Mouse (Mus musculus) embryonic stem cell, embryonic (primary cell): Measurements from ENCODE around the gene Gpr15.

ENCODE experiments used
- CTCF ChIA-PET, 4 experiments: fragments of 300-600 bp in 2 of 4; fragments of 350-600 bp in 2 of 4; sonication (Branson Sonifier 250); formaldehyde crosslinking; loops; one replicate each; lab custom pipeline; 2022; ENCODE audit warnings: inconsistent platforms in 2 of 4; lab: Charles Lee
- POLR2A ChIA-PET, 4 experiments: fragments of 300-600 bp in 2 of 4; fragments of 350-600 bp in 2 of 4; sonication (Branson Sonifier 250); formaldehyde crosslinking; loops; one replicate each; lab custom pipeline; 2022; ENCODE audit warnings: antibody characterized with exemption in 4 of 4, inconsistent platforms in 1 of 4; lab: Charles Lee

The Gpr15 gene

GRCm38 (mm10) chr16:58707276-58707905 is 11.5 kb downstream of the Gpr15 start:
- ChIA-PET CTCF (no interaction called here), POLR2A (no interaction called here)

DNA sequence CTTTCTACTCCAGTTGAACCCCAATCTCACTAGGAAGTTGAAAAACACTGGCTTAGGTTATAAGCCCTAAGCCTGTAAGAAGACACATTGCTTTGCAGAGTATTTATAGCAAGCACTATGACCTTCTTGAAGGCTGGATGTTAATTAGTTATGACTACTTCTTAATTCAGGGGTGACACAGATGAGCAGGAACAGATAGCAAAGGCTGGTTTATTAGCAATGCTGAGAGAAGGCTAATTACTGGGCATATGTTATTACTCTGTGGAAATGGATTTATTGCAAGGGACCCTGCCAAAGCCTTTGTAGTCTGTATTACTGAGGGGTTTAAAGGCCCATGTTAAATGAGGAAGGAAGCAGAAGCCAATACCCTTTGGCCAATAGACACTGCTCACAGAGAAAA is 13.9 kb downstream of the Gpr15 start:
- POLR2A ChIA-PET, result no interaction called here
- CTCF ChIA-PET, result no interaction called here

- ChIA-PET POLR2A (no interaction called here), CTCF (no interaction called here)
These were observed 15.3 kb downstream of the Gpr15 start for GRCm38 (mm10) chr16:58703382-58704124.

DNA sequence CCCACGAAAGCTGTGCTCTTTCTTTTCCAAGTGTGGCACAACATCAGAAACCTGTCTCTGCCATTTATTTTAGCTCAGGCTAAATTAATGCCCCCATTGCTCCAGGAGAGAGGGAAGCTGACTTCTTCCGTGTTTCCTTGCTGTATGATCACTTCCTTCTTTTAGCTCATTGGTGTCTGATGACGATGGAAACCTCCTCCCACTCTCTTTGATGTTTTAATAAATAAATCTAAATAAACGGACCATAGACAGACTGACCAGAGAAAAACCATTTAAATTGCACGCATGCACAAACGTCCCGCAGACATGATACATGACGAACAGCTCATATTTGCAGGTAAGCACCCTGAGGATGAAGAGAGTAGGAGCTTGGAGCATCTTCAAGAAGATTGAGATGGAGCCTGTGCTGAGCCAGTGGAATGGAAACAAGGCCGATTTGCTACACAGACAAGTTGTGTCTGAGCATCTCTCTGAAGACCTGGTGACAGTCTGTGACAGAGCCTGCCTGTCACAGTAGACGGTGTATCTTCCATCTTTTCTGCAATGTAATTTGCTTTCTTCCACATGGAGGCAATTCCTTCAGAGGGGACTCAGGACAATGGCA is 16.4 kb downstream of the Gpr15 start:
- POLR2A ChIA-PET, result no interaction called here
- CTCF ChIA-PET, result no interaction called here

DNA sequence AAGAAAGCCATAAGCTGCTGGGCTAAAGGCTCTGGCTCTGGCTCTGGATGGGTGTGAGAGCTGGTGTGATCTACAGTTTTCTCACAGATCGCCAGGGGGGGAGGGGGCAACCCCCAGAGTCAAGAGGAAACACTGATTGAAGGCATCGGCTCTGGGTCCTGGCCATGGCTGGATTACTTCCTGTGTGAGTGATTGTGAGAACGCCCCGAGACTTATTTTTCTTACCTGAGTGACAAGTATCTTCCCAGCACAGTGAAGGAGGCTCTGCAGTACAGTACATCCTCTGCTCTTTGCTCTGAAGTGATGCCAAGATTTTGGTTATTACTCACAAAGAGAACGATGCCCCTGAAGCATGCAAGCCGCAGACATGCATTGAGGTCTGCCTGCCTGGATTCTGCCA is 17.1 kb downstream of the Gpr15 start:
- ChIA-PET POLR2A (no interaction called here), CTCF (no interaction called here)

DNA sequence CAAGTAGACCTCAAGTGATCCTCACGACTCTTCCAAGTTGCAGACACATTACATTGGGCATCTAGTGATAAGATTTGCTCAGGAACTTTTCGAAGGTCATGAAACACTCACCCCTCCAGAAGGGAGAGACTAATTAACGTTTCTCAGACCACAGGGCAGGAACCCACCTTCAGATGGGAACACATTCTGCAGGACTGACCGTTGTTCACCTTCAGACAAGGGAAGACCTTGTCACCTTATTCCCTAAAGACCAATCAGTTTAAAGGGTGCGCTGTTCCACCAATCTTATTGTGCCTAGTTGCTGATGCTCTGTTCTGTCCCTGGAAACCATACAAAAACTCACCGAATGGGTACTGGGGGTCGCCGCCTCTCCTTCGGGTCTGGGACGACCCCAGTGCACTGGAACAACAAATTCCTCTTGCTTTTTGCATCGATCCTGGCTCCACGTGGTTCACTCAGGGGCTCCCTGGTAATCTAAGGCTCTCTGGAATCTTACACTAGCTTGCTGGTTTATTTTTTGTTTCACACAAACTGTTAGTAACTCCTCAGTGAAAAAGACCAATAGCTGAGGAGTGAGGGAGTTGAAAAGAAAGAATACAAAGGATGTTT is 17.9 kb downstream of the Gpr15 start:
- CTCF ChIA-PET, result no interaction called here
- POLR2A ChIA-PET, result no interaction called here

GRCm38 (mm10) chr16:58700174-58700573 is 18.7 kb downstream of the Gpr15 start:
- POLR2A ChIA-PET, result no interaction called here
- CTCF ChIA-PET, result no interaction called here

GRCm38 (mm10) chr16:58697261-58697660 is 21.6 kb downstream of the Gpr15 start:
- ChIA-PET CTCF (no interaction called here), POLR2A (no interaction called here)

- ChIA-PET CTCF (no interaction called here), POLR2A (no interaction called here)
These were observed 22.1 kb downstream of the Gpr15 start for GRCm38 (mm10) chr16:58696796-58697195.

GRCm38 (mm10) chr16:58694091-58694490 is 24.8 kb downstream of the Gpr15 start:
- ChIA-PET POLR2A (no interaction called here), CTCF (no interaction called here)

- POLR2A ChIA-PET, result interaction anchor here in 1 of 4 experiments (1.3 kb wide), 1 partner anchor 20 kb away, joined by 4 read pairs; the partner anchor contains the start of gene Cpox
- CTCF ChIA-PET, result no interaction called here
These were observed 28.5 kb downstream of the Gpr15 start for GRCm38 (mm10) chr16:58690322-58690732.

DNA sequence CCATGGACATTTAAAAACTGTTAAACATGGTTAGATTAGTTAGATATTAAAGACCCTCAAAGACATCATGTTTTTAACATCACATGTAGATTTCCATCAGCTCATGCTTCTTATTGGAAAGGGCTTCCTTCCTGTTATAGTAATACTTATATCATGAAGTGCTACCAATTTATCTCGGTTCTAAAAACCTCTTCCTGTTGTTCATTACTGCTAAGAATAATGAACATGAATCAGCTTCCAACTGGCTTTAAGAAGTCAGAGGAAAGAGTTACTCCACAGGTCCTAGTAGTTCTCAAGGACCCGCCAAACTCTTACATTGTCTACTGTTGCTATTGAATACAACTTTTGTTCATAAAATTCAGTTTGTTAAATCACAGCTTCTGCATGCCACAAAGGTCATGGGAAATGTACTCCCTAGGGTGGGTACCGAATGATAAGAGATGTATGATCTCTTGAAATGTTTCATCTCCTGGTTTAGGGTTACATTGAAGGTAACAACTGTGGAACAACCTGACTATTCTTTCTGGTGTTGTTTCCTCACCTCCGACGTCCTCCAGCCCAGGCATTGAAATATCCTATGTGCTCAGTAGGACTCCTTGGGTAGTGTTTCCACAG is 29.2 kb downstream of the Gpr15 start:
- POLR2A ChIA-PET, result interaction anchor here in 1 of 4 experiments (1.3 kb wide), 1 partner anchor 19 kb away, joined by 4 read pairs; the partner anchor contains the start of gene Cpox
- CTCF ChIA-PET, result no interaction called here

- ChIA-PET POLR2A (interaction anchor here in 1 of 4 experiments (0.5 kb wide), 1 partner anchor 226 kb away, joined by 9 read pairs; no protein-coding TSS in a partner anchor), CTCF (no interaction called here)
These were observed 30.3 kb downstream of the Gpr15 start for GRCm38 (mm10) chr16:58688534-58688933.

DNA sequence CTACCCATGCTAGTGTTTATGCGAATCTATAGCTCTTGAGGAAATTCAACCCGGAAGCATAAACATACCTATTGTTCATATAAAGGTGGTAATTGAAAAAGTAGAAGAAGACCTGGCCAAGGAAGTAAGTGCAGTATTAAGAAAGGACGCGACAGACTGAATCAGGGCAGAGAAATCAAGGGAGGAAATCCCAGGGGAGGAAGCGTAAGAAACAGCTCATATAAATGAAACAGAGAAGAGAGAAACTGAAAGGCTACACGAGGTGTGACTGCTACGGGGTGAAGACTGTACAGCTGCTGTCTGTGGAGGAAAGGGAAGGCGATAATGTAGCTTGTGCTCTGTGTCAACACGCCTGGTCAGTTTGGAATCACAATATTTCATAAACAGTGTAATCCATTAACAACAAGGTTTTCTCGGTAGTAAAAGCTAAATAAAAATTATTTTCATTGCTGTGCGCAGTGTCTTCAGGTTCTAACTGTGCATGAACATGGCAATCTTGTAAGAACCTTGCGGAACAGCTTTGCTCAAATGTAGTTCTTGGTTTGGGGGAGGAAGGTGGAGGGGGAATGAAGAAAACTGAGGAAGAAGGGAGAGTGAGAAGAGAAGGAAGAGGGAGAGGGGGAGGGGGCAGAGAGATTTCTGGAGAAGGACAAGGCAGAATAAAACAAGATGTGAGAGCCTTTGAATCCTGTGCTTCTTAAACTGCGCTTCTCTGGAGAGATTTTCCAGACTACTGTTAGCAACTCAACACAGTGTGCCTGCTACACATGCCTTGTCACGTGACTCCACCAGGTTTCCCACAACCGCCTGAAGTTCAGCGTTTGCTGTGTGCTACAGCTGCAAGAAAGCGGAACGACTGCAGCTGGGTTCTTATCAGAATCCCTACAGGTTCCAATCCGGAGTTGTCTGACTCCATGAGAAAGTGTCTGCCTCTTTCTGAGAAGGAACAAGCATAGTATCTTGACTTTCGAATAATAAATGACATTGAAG is 33.0 kb downstream of the Gpr15 start:
- ChIA-PET CTCF (no interaction called here), POLR2A (interaction anchor here in 2 of 4 experiments (0.6 to 2.0 kb wide), 3 partner anchors 16 to 1194 kb away, joined by 4 to 5 read pairs (median 4); partner anchors contain the start of gene Cpox (in 1 of the 2))

GRCm38 (mm10) chr16:58684537-58684936 is 34.3 kb downstream of the Gpr15 start:
- ChIA-PET POLR2A (interaction anchor here in 2 of 4 experiments (0.8 to 2.0 kb wide), 2 partner anchors 14 to 15 kb away, joined by 5 read pairs; partner anchors contain the start of gene Cpox (in 2 of the 2)), CTCF (no interaction called here)

DNA sequence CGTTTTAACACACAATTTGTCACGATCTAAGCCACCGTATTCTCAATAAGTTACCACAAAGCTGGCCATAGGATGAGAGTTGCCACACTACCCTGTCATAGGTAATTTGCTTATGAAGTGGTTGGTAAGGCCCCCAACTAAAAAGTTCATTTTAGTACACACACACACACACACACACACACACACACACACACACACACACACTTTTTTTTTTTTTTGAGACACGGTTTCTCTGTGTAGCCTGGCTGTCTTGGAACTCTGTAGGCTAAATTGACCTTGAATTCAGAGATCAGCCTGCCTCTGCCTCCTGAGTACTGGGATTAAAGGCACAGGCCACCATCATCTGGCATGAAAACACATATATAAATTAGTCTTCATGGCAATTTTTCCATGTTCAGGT is 35.0 kb downstream of the Gpr15 start:
- POLR2A ChIA-PET, result no interaction called here
- CTCF ChIA-PET, result no interaction called here

GRCm38 (mm10) chr16:58682870-58683269 is 36.0 kb downstream of the Gpr15 start:
- ChIA-PET CTCF (no interaction called here), POLR2A (interaction anchor here in 1 of 4 experiments (2.1 kb wide), 1 partner anchor 12 kb away, joined by 8 read pairs; the partner anchor contains the start of gene Cpox)

DNA sequence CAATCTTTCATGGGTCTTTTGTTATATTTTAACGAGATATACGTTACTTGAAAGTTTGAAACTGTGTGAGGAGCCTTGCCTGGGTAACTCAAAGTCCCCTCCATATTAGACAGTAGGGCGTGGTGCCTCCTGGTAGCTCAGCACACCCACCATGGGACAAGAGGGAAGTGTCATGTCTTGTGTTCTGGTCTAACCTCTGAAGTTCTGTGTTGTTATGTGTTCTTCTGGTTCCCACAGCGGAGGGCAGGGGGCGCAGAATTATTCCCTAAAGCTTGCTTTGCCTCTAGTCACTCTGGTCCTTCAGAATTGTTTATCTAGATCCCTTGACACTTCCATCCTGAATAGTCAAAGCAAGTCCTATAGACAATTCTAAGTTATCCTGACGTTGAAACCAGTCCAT is 36.8 kb downstream of the Gpr15 start:
- CTCF ChIA-PET, result no interaction called here
- POLR2A ChIA-PET, result interaction anchor here in 2 of 4 experiments (1.6 to 2.1 kb wide), 2 partner anchors 12 to 16 kb away, joined by 3 to 8 read pairs; partner anchors contain the start of gene Cpox (in 1 of the 2)
